Mouse (Mus musculus) testis, adult 2 months (tissue): ENCODE measurements around the gene Ttc28.

Experiments
- CTCF ChIP-seq: fragments of 200-500 bp; IDR thresholded peaks from 2 replicates; pipeline ENCODE4 v1.5.1; 2012; ENCODE audit warnings: low read depth, mild to moderate bottlenecking, inconsistent platforms, low read length, moderate library complexity; ENCODE audit not compliant: control insufficient read depth, insufficient read depth, insufficient replicate concordance
- POLR2A ChIP-seq: fragments of 200-500 bp; IDR thresholded peaks from 2 replicates; pipeline ENCODE4 v1.6.1; 2012; ENCODE audit warnings: low read depth, mild to moderate bottlenecking, inconsistent platforms, low read length, moderate library complexity; ENCODE audit not compliant: control insufficient read depth

- TF ChIP-seq CTCF (no peak), POLR2A (no peak)
Observed at GRCm38 (mm10) chr5:111243447-111244040, 363.9 kb downstream of the Ttc28 start.
